Mouse (Mus musculus): Measurements from ENCODE around the gene Kif3a. TPM values are rescaled to one million over a fixed set of nuclear protein-coding genes. Genes with fewer than 3 reads are reported as not detected.

Gene Kif3a
- total and polyA plus RNA-seq, 2 experiments from 2014 or later: 118 to 330 TPM

DNA sequence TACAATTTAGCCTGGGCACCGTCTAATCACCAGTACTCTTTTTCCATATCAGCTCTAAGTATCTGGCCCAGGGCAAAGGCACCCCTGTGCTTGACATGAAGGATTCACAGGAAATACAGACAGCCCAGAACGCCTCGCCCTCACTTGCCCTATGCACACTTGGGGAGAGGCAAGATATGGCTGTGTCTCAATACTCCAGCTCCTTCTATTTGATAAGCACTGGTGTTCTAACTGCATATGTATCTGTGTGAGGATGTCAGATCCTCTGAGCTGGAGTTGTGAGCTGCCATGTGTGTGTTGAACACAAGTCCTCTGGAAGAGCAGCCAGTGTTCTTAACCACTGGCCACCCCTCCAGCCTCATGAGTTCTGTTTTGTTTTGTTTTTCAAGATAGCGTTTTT, 84.3 kb downstream of the Kif3a start:
- H3K27me3 ChIP-seq (ENCODE audit: insufficient read depth, low read length): no peaks in the 10 kb centered on the region
- DNase-seq (no peak), ATAC-seq (no peak)
- peaks cover 29% of the 10 kb centered on the region for H3K36me3 ChIP-seq (ENCODE audit: insufficient read depth)
- no peaks in the 10 kb centered on the region for H3K9me3 ChIP-seq (ENCODE audit: low read length)
- H3K4me1 ChIP-seq (ENCODE audit: insufficient read depth): no peaks in the 10 kb centered on the region
- no peak overlapping the region for H3K4me3 ChIP-seq (ENCODE audit: low read depth, low read length)
- TF ChIP-seq CTCF (IDR thresholded peaks at IDR 0.05; ENCODE audit: low read depth): no peak
- no peak overlapping the region for H3K9ac ChIP-seq
- WGBS: 93% methylated on average over 4 of the region's 4 CpGs
- no peak overlapping the region for H3K4me2 ChIP-seq (ENCODE audit: low read depth)
- no peak overlapping the region for H3K27ac ChIP-seq (ENCODE audit: low read depth, low read length)

Other genes starting within 250 kb of the Kif3a start
- gene Zcchc10, start 242.7 kb upstream of the Kif3a start, total RNA-seq (2014; rRNA removed): 0.86 and 2.8 TPM in 2 replicates
- 16.0 and 17.1 TPM in 2 replicates for gene Zcchc10, start 242.7 kb upstream of the Kif3a start, polyA plus RNA-seq (2015; fragmentation: Nextera tagmentation; extraction: Ambion mirVana)
- 110 and 147 TPM in 2 replicates for gene Aff4, start 216.5 kb upstream of the Kif3a start, total RNA-seq (2014; rRNA removed)
- gene Aff4, start 216.5 kb upstream of the Kif3a start, polyA plus RNA-seq (2015; fragmentation: Nextera tagmentation; extraction: Ambion mirVana): 67.0 and 98.5 TPM in 2 replicates
- gene Leap2, start 144.2 kb upstream of the Kif3a start, total RNA-seq (2014; rRNA removed): not detected in 2 replicates
- not detected in 2 replicates for gene Leap2, start 144.2 kb upstream of the Kif3a start, polyA plus RNA-seq (2015; fragmentation: Nextera tagmentation; extraction: Ambion mirVana)
- gene Uqcrq, start 136.5 kb upstream of the Kif3a start, total RNA-seq (2014; rRNA removed): 20.6 and 30.5 TPM in 2 replicates
- gene Uqcrq, start 136.5 kb upstream of the Kif3a start, polyA plus RNA-seq (2015; fragmentation: Nextera tagmentation; extraction: Ambion mirVana): 822 and 1,049 TPM in 2 replicates
- gene Gdf9, start 136.4 kb upstream of the Kif3a start, total RNA-seq (2014; rRNA removed): 0.67 and 2.3 TPM in 2 replicates
- gene Gdf9, start 136.4 kb upstream of the Kif3a start, polyA plus RNA-seq (2015; fragmentation: Nextera tagmentation; extraction: Ambion mirVana): 2.0 and 3.0 TPM in 2 replicates
- not detected in 2 replicates for gene Gm10447, start 110.3 kb upstream of the Kif3a start, total RNA-seq (2014; rRNA removed)
- not detected in 2 replicates for gene Gm10447, start 110.3 kb upstream of the Kif3a start, polyA plus RNA-seq (2015; fragmentation: Nextera tagmentation; extraction: Ambion mirVana)
- gene Shroom1, start 110.2 kb upstream of the Kif3a start, total RNA-seq (2014; rRNA removed): 3.0 and 4.9 TPM in 2 replicates
- 2.0 TPM in 2 replicates for gene Shroom1, start 110.2 kb upstream of the Kif3a start, polyA plus RNA-seq (2015; fragmentation: Nextera tagmentation; extraction: Ambion mirVana)
- 1.7 TPM in 1 of 2 replicates, not detected in the other for gene Gm9837, start 96.9 kb upstream of the Kif3a start, total RNA-seq (2014; rRNA removed)
- gene Gm9837, start 96.9 kb upstream of the Kif3a start, polyA plus RNA-seq (2015; fragmentation: Nextera tagmentation; extraction: Ambion mirVana): not detected in 2 replicates
- not detected in 2 replicates for gene Gm9945, start 87.2 kb upstream of the Kif3a start, total RNA-seq (2014; rRNA removed)
- gene Gm9945, start 87.2 kb upstream of the Kif3a start, polyA plus RNA-seq (2015; fragmentation: Nextera tagmentation; extraction: Ambion mirVana): 0.15 and 0.28 TPM in 2 replicates
- gene Sowaha, start 87.1 kb upstream of the Kif3a start, total RNA-seq (2014; rRNA removed): 13.2 and 13.5 TPM in 2 replicates
- 5.0 and 7.9 TPM in 2 replicates for gene Sowaha, start 87.1 kb upstream of the Kif3a start, polyA plus RNA-seq (2015; fragmentation: Nextera tagmentation; extraction: Ambion mirVana)
- 37.2 and 40.9 TPM in 2 replicates for gene Sept8, start 48.1 kb upstream of the Kif3a start, total RNA-seq (2014; rRNA removed)
- gene Sept8, start 48.1 kb upstream of the Kif3a start, polyA plus RNA-seq (2015; fragmentation: Nextera tagmentation; extraction: Ambion mirVana): 13.5 and 18.2 TPM in 2 replicates
- not detected in 2 replicates for gene Il4, start 51.3 kb downstream of the Kif3a start, total RNA-seq (2014; rRNA removed)
- gene Il4, start 51.3 kb downstream of the Kif3a start, polyA plus RNA-seq (2015; fragmentation: Nextera tagmentation; extraction: Ambion mirVana): 2.5 and 3.4 TPM in 2 replicates
- not detected in 2 replicates for gene Il13, start 67.3 kb downstream of the Kif3a start, total RNA-seq (2014; rRNA removed)
- gene Il13, start 67.3 kb downstream of the Kif3a start, polyA plus RNA-seq (2015; fragmentation: Nextera tagmentation; extraction: Ambion mirVana): not detected in 2 replicates
- gene Rad50, start 139.9 kb downstream of the Kif3a start, total RNA-seq (2014; rRNA removed): 7.1 and 9.2 TPM in 2 replicates
- gene Rad50, start 139.9 kb downstream of the Kif3a start, polyA plus RNA-seq (2015; fragmentation: Nextera tagmentation; extraction: Ambion mirVana): 8.6 and 11.8 TPM in 2 replicates
- 0.23 and 0.29 TPM in 2 replicates for gene Il5, start 153.4 kb downstream of the Kif3a start, total RNA-seq (2014; rRNA removed)
- 0.10 and 0.18 TPM in 2 replicates for gene Il5, start 153.4 kb downstream of the Kif3a start, polyA plus RNA-seq (2015; fragmentation: Nextera tagmentation; extraction: Ambion mirVana)
- gene Irf1, start 202.6 kb downstream of the Kif3a start, total RNA-seq (2014; rRNA removed): 3.1 and 3.7 TPM in 2 replicates
- gene Irf1, start 202.6 kb downstream of the Kif3a start, polyA plus RNA-seq (2015; fragmentation: Nextera tagmentation; extraction: Ambion mirVana): 3.2 and 4.0 TPM in 2 replicates
- gene Gm17334, start 205.8 kb downstream of the Kif3a start, total RNA-seq (2014; rRNA removed): 1.5 TPM in 1 of 2 replicates, not detected in the other
- not detected in 2 replicates for gene Gm17334, start 205.8 kb downstream of the Kif3a start, polyA plus RNA-seq (2015; fragmentation: Nextera tagmentation; extraction: Ambion mirVana)